Mouse (Mus musculus): ENCODE measurements at regions not wholly inside any gene's neighbourhood (a gene's known extent, or its start where the extent isn't known, plus 50 kb on each side); places are given as distances from the start of the nearest gene placed in this dataset.

DNA sequence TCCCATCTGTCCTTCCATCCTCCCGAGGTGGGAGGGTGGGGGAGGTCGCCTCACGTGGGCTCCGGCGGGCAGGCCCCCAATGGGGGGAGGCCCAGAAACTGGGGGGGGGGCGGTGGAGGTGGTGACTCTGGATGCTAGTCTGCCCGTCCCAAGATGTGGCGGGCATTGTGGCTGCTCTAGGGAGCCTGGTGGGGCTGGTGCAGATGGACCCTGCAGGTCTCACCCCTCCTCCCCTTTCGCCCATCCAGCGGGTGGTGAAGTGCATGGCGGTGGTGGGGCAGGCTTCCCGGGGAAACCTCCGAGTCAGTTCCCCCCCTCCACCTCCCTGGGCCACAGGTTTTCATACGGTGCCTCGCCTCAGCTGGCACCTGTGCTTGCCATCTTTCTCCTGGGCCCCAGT, 88.6 kb downstream of the Inhba start:
- no peak for DNase-seq (ENCODE audit: extremely low spot score in 1 of 2, low spot score in 1 of 2)

GRCm38 (mm10) chr13:16114837-16115236, 103.2 kb downstream of the Inhba start:
- DNase-seq (ENCODE audit: extremely low spot score in 1 of 2, low spot score in 1 of 2) = no peak

GRCm38 (mm10) chr13:16146686-16147085, 135.0 kb downstream of the Inhba start:
- DNase-seq (ENCODE audit: extremely low spot score in 1 of 2, low spot score in 1 of 2) = no peak

- DNase-seq (ENCODE audit: extremely low spot score in 1 of 2, low spot score in 1 of 2) = no peak
These were observed 143.3 kb downstream of the Inhba start for GRCm38 (mm10) chr13:16154926-16155325.

DNA sequence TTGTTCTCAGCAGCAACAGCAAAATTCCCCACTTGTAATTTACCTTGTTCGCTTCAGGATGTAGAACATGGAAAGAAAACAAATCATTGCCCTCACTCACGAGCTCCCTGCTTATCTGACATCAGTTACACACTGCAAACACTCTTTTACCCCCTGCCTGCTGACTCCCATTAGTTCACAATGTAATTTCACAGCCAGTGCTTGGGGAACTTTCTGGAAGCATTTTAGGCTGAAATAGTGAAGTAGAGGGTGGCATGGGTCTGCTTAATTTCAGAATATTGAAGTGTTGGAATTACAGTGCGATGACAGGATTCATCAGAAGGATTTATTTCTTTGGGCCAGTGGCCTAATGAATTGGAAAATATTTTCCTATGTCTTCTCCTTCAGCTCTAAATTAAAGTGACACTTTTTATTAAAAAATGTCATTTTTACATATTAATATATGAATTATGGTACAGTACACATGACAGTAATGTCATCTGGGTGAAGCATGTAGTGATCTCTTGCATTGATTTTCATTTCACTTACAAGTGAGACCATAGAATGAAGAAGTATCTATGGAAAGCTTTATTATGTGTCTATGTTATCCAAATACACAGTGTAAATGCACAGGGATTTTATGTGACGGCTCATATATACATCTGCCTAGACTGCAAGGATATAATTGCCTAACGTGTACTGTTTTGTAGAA, 153.7 kb downstream of the Inhba start:
- DNase-seq (ENCODE audit: extremely low spot score in 1 of 2, low spot score in 1 of 2) = no peak

- DNase-seq (ENCODE audit: extremely low spot score in 1 of 2, low spot score in 1 of 2) = no peak
These were observed 185.0 kb downstream of the Inhba start for GRCm38 (mm10) chr13:16196692-16197091.

DNA sequence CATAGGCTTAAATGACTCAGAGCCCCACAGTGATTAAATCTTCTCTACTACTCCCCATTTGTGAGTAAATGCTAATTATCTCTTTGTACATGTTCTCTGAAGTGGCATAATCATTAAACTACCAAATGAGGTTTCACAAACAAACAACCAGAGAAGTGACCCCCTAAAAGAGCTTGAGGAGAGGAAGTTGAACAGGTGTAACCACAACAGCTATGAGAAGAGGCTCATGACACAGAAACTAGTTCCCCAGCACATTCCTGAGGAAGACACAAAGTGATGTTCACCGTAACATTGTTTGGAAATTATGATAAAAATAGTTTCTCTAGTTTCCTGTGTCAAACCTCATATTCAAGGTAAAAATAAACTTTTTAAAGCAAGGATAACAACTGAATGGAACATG, 188.4 kb downstream of the Inhba start:
- DNase-seq (ENCODE audit: extremely low spot score in 1 of 2, low spot score in 1 of 2) = no peak

DNA sequence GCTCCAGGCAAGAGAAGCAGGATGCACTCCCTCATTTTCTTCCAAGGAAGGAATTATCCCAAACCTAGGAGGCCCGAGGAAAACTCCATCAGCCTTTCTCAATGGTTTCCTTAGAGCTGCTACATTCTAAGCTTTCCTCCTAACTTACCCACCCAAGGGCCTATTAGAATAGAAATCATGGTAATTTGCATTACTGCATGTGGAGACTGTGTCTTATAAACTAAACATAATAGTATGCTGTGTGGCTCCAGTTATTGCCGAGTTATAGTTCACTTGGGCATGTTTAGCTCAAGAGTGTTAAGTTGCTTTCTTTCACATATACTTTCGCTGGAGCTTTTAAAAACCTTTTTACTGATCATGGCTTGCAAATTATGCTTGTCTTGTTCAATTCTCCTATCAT, 191.5 kb downstream of the Inhba start:
- DNase-seq (ENCODE audit: extremely low spot score in 1 of 2, low spot score in 1 of 2) = no peak

- DNase-seq (ENCODE audit: extremely low spot score in 1 of 2, low spot score in 1 of 2) = no peak
These were observed 192.4 kb downstream of the Inhba start for GRCm38 (mm10) chr13:16204097-16204496.

DNA sequence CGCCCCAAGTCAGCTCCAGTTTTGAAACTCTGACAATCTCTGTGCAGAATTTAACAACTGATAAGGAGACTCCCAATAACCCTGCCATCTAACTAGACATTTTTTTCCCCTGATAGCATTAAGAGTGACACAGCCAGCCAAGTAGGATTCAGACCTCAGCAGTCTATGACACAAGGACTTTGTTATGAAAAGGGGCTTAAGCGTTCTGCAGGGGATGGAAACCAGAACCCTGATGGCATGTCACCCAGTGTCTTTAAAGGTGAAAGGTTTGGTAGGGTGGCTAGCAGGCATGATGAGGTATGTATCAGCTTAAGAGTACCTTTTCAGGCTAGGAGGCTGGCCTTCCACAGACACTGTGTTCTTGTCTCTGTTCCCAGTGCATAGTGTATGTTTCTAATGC, 199.8 kb downstream of the Inhba start:
- no peak for DNase-seq (ENCODE audit: extremely low spot score in 1 of 2, low spot score in 1 of 2)

GRCm38 (mm10) chr13:16219877-16220276, 208.2 kb downstream of the Inhba start:
- DNase-seq (ENCODE audit: extremely low spot score in 1 of 2, low spot score in 1 of 2) = no peak

DNA sequence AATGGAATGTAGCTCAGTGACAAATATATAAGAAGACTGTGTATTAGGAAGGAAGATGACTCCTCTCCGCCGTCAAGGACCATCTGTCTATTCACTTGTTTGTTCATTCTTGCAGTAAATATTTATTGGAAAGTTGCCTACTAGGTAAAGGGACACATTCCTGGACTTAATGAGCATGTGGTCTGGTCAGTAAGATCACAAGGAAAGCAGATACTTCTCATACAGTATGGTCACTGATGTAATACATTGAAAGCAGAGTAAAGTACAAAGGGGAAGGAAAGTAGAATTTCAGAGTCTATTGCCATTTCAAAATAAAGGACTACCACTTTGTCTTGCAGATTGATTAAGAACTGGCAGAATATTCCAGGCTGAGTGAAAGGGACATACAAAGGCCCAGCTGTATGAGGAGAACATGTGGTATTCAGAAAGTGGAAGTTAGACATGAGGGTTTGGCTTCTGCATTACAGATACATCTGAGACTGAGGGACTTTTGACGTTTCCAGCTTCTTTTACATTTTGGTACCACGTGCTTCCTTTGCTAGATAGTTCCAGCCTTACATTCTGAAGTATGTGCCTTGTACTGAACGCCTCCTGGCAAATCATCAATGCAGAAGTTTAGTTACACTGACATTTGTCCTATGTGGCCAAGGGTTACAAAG, 211.4 kb downstream of the Inhba start:
- DNase-seq (ENCODE audit: extremely low spot score in 1 of 2, low spot score in 1 of 2) = no peak

DNA sequence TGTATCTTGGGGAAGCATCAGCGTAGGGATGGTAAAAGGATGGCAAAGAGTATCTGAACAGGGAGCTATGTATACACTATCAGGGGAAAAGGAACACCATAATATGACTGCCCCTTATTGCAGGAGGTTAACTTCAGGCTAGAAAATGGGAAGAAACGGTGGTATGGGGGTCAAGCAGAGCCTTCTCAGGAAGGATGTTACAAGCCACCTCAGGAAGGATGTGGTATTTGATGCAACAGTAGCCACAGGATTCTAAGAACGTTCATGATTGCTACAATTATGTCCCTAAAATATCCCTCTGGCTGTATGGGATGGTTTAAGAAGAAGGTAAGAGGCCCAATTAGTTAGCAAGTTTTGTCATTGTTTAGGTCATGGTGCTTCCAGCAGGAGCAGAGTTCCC, 249.5 kb downstream of the Inhba start:
- DNase-seq (ENCODE audit: extremely low spot score in 1 of 2, low spot score in 1 of 2) = no peak

DNA sequence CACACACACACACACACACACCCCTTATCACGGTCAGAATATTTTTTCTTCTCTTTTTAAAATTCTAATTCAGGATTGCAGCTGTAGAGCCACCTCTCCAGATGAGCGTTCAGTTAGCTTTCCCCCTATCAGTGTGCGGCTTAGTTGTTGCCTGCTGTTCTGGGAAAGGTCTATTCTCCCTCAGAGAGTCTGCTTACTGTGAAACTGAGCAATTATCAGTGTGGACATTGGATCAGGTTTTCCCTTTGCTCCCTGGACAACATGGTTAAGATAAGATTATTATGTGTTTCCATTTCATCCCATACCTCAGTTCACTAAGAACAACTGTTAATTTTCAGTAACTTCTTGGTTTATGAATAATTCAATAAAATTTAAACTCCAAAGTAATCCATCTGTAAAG, 268.3 kb downstream of the Inhba start:
- DNase-seq (ENCODE audit: extremely low spot score in 1 of 2, low spot score in 1 of 2) = no peak

DNA sequence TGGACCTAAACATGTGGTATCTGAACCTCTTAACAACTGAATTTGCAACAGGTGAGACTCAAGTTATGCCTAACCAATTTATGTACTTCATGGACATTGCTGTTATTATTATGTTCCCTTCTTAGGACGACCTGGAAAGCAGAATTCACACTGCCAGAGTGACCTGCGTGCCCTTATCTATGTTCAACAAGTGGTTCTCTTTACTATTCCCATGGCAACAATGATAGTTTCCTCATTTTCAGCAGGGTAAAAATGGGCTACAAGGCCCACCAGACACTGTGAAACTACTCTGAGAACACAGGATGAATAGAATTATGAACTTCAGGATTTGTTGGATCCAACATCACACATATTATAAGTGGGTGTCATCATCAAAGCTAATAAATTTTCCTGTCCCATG, 269.1 kb downstream of the Inhba start:
- DNase-seq (ENCODE audit: extremely low spot score in 1 of 2, low spot score in 1 of 2) = no peak

DNA sequence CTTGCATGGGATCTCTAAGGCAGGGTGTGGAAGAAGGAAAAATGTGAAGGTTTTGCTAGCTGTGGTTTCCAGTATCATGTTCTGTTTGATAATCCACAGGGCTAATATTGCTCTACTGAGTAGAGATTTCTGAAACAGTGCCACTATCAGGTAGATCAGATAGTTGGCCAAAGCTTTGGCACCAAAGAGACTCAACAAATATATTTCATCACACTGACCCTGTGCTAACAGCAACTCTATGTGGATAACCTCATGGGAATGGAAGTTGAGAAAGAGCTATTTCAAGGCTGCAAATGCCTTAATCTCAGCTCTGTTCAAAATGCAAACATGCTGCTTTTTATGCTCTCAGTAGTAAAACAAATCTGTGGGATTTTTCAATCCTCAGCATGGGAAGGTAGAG, 270.1 kb downstream of the Inhba start:
- DNase-seq (ENCODE audit: extremely low spot score in 1 of 2, low spot score in 1 of 2) = no peak

- DNase-seq (ENCODE audit: extremely low spot score in 1 of 2, low spot score in 1 of 2) = no peak
These were observed 270.6 kb downstream of the Inhba start for GRCm38 (mm10) chr13:16282230-16282629.

DNA sequence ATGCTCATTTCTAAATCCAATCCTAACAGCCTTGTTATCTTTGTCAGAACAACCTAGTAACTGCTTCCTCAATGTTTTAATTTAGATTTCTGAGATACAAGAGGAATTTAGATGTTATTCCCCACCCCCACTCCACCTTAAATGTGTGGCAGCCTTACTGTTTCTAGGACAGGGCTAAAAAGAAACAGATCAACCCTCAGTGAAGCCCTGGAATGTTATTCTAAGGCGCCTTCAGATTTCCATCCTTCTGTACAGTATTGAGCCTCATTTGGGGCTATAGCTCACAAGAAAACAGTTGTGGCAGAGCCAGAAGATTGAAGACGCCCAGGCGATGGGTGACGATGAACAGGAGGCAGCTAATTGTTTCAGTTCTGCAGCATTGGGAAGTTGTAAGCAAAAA, 271.7 kb downstream of the Inhba start:
- no peak for DNase-seq (ENCODE audit: extremely low spot score in 1 of 2, low spot score in 1 of 2)

DNA sequence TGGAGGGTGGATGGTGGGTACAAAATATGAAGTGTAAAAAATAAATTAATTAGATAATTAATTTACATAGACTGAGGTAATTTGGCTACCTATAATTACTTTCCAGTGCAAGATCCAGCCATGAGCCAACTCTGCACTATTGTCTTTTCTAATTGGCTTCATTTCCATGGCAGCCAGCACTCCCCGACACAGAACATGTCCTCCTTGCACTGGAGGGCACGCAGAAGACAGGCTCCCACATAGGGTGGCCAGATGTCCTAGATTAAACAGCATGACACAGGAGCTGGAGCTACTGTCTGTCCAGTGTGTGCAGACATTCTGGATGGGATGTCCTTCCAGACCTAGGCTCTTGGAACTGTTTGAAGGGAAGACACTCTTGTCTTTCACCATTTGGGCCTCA, 278.0 kb downstream of the Inhba start:
- DNase-seq (ENCODE audit: extremely low spot score in 1 of 2, low spot score in 1 of 2) = no peak

GRCm38 (mm10) chr13:16290784-16291183, 279.1 kb downstream of the Inhba start:
- DNase-seq (ENCODE audit: extremely low spot score in 1 of 2, low spot score in 1 of 2) = peak in 1 of 2 experiments; percentile 3

GRCm38 (mm10) chr13:16291661-16292291, 280.1 kb downstream of the Inhba start:
- no peak for DNase-seq (ENCODE audit: extremely low spot score in 1 of 2, low spot score in 1 of 2)

DNA sequence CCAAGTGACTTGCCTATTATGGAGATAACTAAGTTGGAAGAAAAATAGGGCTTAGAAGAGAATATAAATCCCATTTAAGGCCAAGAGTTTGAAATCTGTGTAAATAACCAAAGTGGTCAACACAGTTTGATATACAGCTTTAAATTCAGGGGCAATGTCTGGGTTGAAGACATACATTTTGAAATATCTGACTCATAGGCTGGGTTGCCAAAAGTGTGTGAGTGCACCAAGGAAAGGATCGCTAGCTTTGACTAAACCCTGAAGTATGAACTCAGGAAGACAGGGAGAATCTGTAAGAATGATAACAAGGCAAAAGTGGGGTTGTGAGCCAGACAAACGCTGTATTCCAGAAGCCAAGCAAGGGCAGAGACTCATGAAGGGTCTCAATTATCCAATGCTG, 288.1 kb downstream of the Inhba start:
- no peak for DNase-seq (ENCODE audit: extremely low spot score in 1 of 2, low spot score in 1 of 2)
